Mouse (Mus musculus): ENCODE measurements around the gene Rad54l2. TPM values are rescaled to one million over a fixed set of nuclear protein-coding genes. Genes with fewer than 3 reads are reported as not detected.

Rad54l2 gene
- polyA plus RNA-seq, 1 experiment from 2014 or later, result 1.6 TPM

GRCm38 (mm10) chr9:106657592-106657991 is 131.4 kb downstream of the Rad54l2 start:
- no peaks in the 10 kb centered on the region for H3K4me1 ChIP-seq (replicated peaks; ENCODE audit: control insufficient read depth, insufficient read depth)
- DNase-seq (ENCODE audit: low spot score), result no peak

GRCm38 (mm10) chr9:106656820-106657219 is 132.2 kb downstream of the Rad54l2 start:
- peaks cover 23% of the 10 kb centered on the region for H3K36me3 ChIP-seq (ENCODE audit: control insufficient read depth, insufficient read depth, low read length)
- H3K4me3 ChIP-seq (ENCODE audit: low read depth, low read length), result no peak overlapping the region
- WGBS, result 44% methylated on average over 5 of the region's 5 CpGs
- DNase-seq (ENCODE audit: low spot score), result no peak
- no peaks in the 10 kb centered on the region for H3K9me3 ChIP-seq (ENCODE audit: control insufficient read depth, low read length)
- no peak for TF ChIP-seq EP300 (optimal IDR thresholded peaks at IDR 0.05)
- TF ChIP-seq CTCF (IDR thresholded peaks at IDR 0.05; ENCODE audit: low read depth), result no peak
- no peak overlapping the region for H3K27ac ChIP-seq (replicated peaks)
- H3K9ac ChIP-seq (ENCODE audit: low read length), result no peak overlapping the region
- no peak for ATAC-seq (ENCODE audit: low FRiP score, low TSS enrichment)
- H3K4me1 ChIP-seq (replicated peaks; ENCODE audit: control insufficient read depth, insufficient read depth), result no peaks in the 10 kb centered on the region
- H3K27me3 ChIP-seq (ENCODE audit: control insufficient read depth, insufficient read depth, low read length), result peaks cover 7% of the 10 kb centered on the region; the same call in 1 of the 2 replicates
- H3K4me2 ChIP-seq (replicated peaks; ENCODE audit: low read depth), result no peak overlapping the region

More at GRCm38 (mm10) chr9:106657592-106657991, 131.4 kb downstream of the Rad54l2 start:
- no peak for ATAC-seq (ENCODE audit: low FRiP score, low TSS enrichment)
- TF ChIP-seq CTCF (IDR thresholded peaks at IDR 0.05; ENCODE audit: low read depth) (no peak), EP300 (optimal IDR thresholded peaks at IDR 0.05) (no peak)
- WGBS, result 35% methylated on average over 5 of the region's 5 CpGs
- peaks cover 7% of the 10 kb centered on the region; the same call in 1 of the 2 replicates for H3K27me3 ChIP-seq (ENCODE audit: control insufficient read depth, insufficient read depth, low read length)
- no peak overlapping the region for H3K4me3 ChIP-seq (ENCODE audit: low read depth, low read length)
- no peaks in the 10 kb centered on the region for H3K9me3 ChIP-seq (ENCODE audit: control insufficient read depth, low read length)
- no peak overlapping the region for H3K9ac ChIP-seq (ENCODE audit: low read length)
- H3K36me3 ChIP-seq (ENCODE audit: control insufficient read depth, insufficient read depth, low read length), result peaks cover 29% of the 10 kb centered on the region
- H3K27ac ChIP-seq (replicated peaks), result no peak overlapping the region
- no peak overlapping the region for H3K4me2 ChIP-seq (replicated peaks; ENCODE audit: low read depth)

- H3K4me2 ChIP-seq (replicated peaks; ENCODE audit: low read depth), result peak within 1 kb of the TSS; percentile 51
- peaks cover 7% of the 10 kb centered on the region; the same call in 1 of the 2 replicates for H3K27me3 ChIP-seq (ENCODE audit: control insufficient read depth, insufficient read depth, low read length)
- H3K9ac ChIP-seq (ENCODE audit: low read length), result no peak within 1 kb of the TSS
- H3K4me1 ChIP-seq (replicated peaks; ENCODE audit: control insufficient read depth, insufficient read depth), result no peaks in the 10 kb centered on the region
- peaks cover 17% of the 10 kb centered on the region for H3K36me3 ChIP-seq (ENCODE audit: control insufficient read depth, insufficient read depth, low read length)
- WGBS, result 1% methylated on average over 23 of the region's 44 CpGs
- ATAC-seq (ENCODE audit: low FRiP score, low TSS enrichment) (peak; percentile 81), DNase-seq (ENCODE audit: low spot score) (peak; percentile 82)
- no peak for TF ChIP-seq EP300 (optimal IDR thresholded peaks at IDR 0.05)
- 0 out of 2 replicates have a peak, but pooled peaks have one; percentile 2 for TF ChIP-seq CTCF (IDR thresholded peaks at IDR 0.05; ENCODE audit: low read depth)
- peak within 1 kb of the TSS; percentile 24; the same call in 1 of the 2 replicates for H3K4me3 ChIP-seq (ENCODE audit: low read depth, low read length)
- no peaks in the 10 kb centered on the region for H3K9me3 ChIP-seq (ENCODE audit: control insufficient read depth, low read length)
- no peak within 1 kb of the TSS for H3K27ac ChIP-seq (replicated peaks)
Measured at GRCm38 (mm10) chr9:106655884-106656720, 132.9 kb downstream of the Rad54l2 start, which contains the start of gene Grm2. Grm2 (minus strand) TSS chr9:106656082.

- no peaks in the 10 kb centered on the region for H3K36me3 ChIP-seq (ENCODE audit: control insufficient read depth, insufficient read depth, low read length)
- DNase-seq (ENCODE audit: low spot score) (no peak), ATAC-seq (ENCODE audit: low FRiP score, low TSS enrichment) (no peak)
- H3K9me3 ChIP-seq (ENCODE audit: control insufficient read depth, low read length), result no peaks in the 10 kb centered on the region
- peaks cover 7% of the 10 kb centered on the region; the same call in 1 of the 2 replicates for H3K27me3 ChIP-seq (ENCODE audit: control insufficient read depth, insufficient read depth, low read length)
- H3K4me1 ChIP-seq (replicated peaks; ENCODE audit: control insufficient read depth, insufficient read depth), result no peaks in the 10 kb centered on the region
- TF ChIP-seq EP300 (optimal IDR thresholded peaks at IDR 0.05), result no peak
- TF ChIP-seq CTCF (IDR thresholded peaks at IDR 0.05; ENCODE audit: low read depth), result peak; percentile 59
- H3K4me2 ChIP-seq (replicated peaks; ENCODE audit: low read depth), result no peak overlapping the region
- 68% methylated on average over 1 of the region's 1 CpGs for WGBS
- H3K27ac ChIP-seq (replicated peaks), result no peak overlapping the region
- no peak overlapping the region for H3K4me3 ChIP-seq (ENCODE audit: low read depth, low read length)
- H3K9ac ChIP-seq (ENCODE audit: low read length), result no peak overlapping the region
Measured at GRCm38 (mm10) chr9:106652720-106653119, 136.3 kb downstream of the Rad54l2 start.

- H3K4me3 ChIP-seq (ENCODE audit: low read depth, low read length), result no peak overlapping the region
- ATAC-seq (ENCODE audit: low FRiP score, low TSS enrichment) (no peak), DNase-seq (ENCODE audit: low spot score) (no peak)
- H3K9me3 ChIP-seq (ENCODE audit: control insufficient read depth, low read length), result no peaks in the 10 kb centered on the region
- TF ChIP-seq CTCF (IDR thresholded peaks at IDR 0.05; ENCODE audit: low read depth), result no peak
- no peak for TF ChIP-seq EP300 (optimal IDR thresholded peaks at IDR 0.05)
- no peak overlapping the region for H3K4me2 ChIP-seq (replicated peaks; ENCODE audit: low read depth)
- H3K4me1 ChIP-seq (replicated peaks; ENCODE audit: control insufficient read depth, insufficient read depth), result no peaks in the 10 kb centered on the region
- H3K27me3 ChIP-seq (ENCODE audit: control insufficient read depth, insufficient read depth, low read length), result no peaks in the 10 kb centered on the region
- no peak overlapping the region for H3K27ac ChIP-seq (replicated peaks)
- no peak overlapping the region for H3K9ac ChIP-seq (ENCODE audit: low read length)
- H3K36me3 ChIP-seq (ENCODE audit: control insufficient read depth, insufficient read depth, low read length), result no peaks in the 10 kb centered on the region
- 69% methylated on average over 27 of the region's 27 CpGs for WGBS
Measured at GRCm38 (mm10) chr9:106647226-106647625, 141.8 kb downstream of the Rad54l2 start.
